Mouse (Mus musculus): ENCODE measurements around the gene Pxmp4. TPM values are rescaled to one million over a fixed set of nuclear protein-coding genes. Genes with fewer than 3 reads are reported as not detected.

Pxmp4 gene
- polyA plus RNA-seq, 1 experiment from 2014 or later = 41.2 TPM

DNA sequence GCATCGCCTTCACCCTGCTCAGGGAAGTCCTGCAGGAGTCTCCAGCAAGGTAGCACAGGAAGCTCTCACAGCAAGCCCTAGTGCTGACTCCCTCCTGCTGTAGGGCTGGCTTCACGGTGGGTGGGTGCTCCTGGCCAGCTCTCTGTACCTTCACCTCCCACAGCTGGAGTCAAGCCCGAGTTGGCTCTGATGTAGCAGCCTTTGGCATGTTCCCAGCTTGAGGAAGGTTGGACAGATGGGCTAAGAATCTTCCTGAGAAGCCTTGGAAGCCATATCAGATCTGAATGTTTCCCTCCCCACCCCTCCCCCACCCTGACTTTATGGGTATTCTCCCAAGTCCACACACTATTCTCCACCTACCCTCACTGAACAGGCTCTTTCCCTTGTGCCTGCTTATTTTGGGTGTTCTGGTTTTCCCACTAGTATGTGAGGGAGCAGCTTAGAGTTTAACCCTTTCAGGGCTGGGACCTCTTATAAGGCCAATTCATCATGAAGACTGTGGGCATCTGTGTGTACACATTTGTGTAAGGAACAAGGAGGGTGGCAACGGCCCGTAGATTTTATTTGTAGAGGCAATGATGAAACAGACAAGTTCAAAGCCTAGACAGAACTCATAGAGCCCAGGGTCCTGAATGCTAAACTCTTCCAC is 46.2 kb downstream of the Pxmp4 start:
- no peaks in the 10 kb centered on the region for H3K27me3 ChIP-seq (replicated peaks; ENCODE audit: control insufficient read depth, insufficient read depth, low read length)
- ATAC-seq = no peak; the same call in 1 of the 2 replicates
- WGBS = 52% methylated on average over 5 of the region's 5 CpGs
- no peaks in the 10 kb centered on the region for H3K9me3 ChIP-seq (ENCODE audit: control insufficient read depth, low read length)
- no peak overlapping the region for H3K27ac ChIP-seq (ENCODE audit: low read length)
- no peak overlapping the region for H3K4me2 ChIP-seq (ENCODE audit: low read depth, low read length)
- no peak overlapping the region for H3K9ac ChIP-seq (ENCODE audit: low read depth, low read length)
- peaks cover 2% of the 10 kb centered on the region; the same call in 1 of the 2 replicates for H3K36me3 ChIP-seq (ENCODE audit: control insufficient read depth, insufficient read depth, low read length)
- no peak overlapping the region for H3K4me3 ChIP-seq (ENCODE audit: low read length)
- H3K4me1 ChIP-seq (ENCODE audit: control insufficient read depth, insufficient read depth, low read length) = peaks cover 7% of the 10 kb centered on the region; the same call in 1 of the 2 replicates

DNA sequence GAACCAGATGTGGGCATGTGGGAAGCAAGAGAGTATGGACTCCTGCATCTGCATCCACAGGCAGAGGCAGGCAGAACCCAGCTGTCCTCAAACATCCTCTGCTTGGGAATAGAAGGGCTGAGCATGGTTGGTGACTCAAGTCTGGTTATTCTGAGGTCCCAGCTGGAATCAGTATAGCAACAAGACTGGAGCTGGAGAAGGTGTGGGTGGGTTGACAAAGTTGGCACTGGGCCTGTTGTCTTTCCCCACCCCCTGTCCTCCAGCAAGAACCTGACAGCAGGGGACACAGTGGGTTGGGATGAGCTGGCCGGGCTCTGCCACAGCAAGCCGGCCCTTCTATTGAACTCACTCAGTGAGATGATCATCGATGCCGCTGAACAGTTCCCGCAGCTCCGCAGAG is 48.3 kb downstream of the Pxmp4 start:
- WGBS = 90% methylated on average over 6 of the region's 6 CpGs

DNA sequence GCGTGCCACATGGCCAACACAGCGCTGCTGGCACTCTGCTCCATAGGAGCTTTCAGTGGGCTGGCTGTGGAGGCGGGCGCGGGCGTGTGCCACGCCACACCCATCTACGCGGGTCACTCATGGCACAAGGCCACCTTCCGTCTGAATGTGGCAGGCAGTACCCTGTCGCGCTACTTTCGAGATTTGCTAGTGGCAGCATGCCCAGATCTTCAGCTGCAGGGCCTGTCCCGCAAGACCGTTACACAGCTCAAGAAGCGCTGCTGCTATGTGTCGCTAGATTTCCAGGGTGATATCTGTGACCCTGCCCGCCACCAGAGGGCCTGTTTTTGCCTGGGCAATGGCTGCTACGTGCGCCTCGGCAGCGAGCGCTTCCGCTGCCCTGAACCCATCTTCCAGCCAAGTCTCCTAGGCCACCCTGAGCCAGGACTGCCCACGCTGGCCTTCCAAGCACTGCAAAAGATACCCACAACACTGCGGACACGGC is 51.0 kb downstream of the Pxmp4 start:
- Histone ChIP-seq H3K27ac (ENCODE audit: low read length) (no peak overlapping the region), H3K36me3 (ENCODE audit: control insufficient read depth, insufficient read depth, low read length) (no peaks in the 10 kb centered on the region), H3K9ac (ENCODE audit: low read depth, low read length) (no peak overlapping the region), H3K27me3 (replicated peaks; ENCODE audit: control insufficient read depth, insufficient read depth, low read length) (peaks cover 11% of the 10 kb centered on the region), H3K4me1 (ENCODE audit: control insufficient read depth, insufficient read depth, low read length) (peaks cover 13% of the 10 kb centered on the region), H3K9me3 (ENCODE audit: control insufficient read depth, low read length) (no peaks in the 10 kb centered on the region), H3K4me2 (ENCODE audit: low read depth, low read length) (peak overlapping the region; percentile 28), H3K4me3 (ENCODE audit: low read length) (peak overlapping the region; percentile 2; the same call in 1 of the 2 replicates)
- 26% methylated on average over 27 of the region's 27 CpGs for WGBS
- ATAC-seq = peak; percentile 35

More for the DNA sequence above, 48.3 kb downstream of the Pxmp4 start:
- Histone ChIP-seq H3K9me3 (ENCODE audit: control insufficient read depth, low read length) (no peaks in the 10 kb centered on the region), H3K9ac (ENCODE audit: low read depth, low read length) (no peak overlapping the region), H3K27ac (ENCODE audit: low read length) (no peak overlapping the region), H3K36me3 (ENCODE audit: control insufficient read depth, insufficient read depth, low read length) (no peaks in the 10 kb centered on the region), H3K27me3 (replicated peaks; ENCODE audit: control insufficient read depth, insufficient read depth, low read length) (peaks cover 6% of the 10 kb centered on the region), H3K4me1 (ENCODE audit: control insufficient read depth, insufficient read depth, low read length) (peaks cover 9% of the 10 kb centered on the region; the same call in 1 of the 2 replicates), H3K4me2 (ENCODE audit: low read depth, low read length) (no peak overlapping the region), H3K4me3 (ENCODE audit: low read length) (no peak overlapping the region)
- no peak for ATAC-seq

DNA sequence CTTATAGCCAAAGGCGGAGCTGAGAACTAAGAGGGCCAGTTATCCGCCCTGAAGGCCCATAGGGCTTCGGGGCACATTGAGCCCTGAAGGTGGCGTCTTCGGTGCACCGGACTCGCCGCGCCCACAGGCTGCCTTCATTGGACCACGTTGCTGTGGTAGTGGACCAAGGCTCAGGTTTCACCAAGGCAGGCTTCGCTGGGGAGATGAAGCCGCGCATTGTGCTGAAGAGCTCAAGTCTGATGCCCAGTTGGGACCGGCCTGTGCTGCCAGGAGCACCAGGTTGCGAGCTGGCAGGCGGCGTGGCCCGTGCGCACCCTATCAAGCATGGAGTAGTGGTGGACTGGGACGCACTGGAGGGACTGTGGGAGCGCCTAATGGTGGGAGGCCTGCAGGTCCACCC is 51.6 kb downstream of the Pxmp4 start:
- peak overlapping the region; percentile 28; the same call in 1 of the 2 replicates for H3K4me2 ChIP-seq (ENCODE audit: low read depth, low read length)
- no peak overlapping the region for H3K4me3 ChIP-seq (ENCODE audit: low read length)
- peak; percentile 22; the same call in 1 of the 2 replicates for ATAC-seq

DNA sequence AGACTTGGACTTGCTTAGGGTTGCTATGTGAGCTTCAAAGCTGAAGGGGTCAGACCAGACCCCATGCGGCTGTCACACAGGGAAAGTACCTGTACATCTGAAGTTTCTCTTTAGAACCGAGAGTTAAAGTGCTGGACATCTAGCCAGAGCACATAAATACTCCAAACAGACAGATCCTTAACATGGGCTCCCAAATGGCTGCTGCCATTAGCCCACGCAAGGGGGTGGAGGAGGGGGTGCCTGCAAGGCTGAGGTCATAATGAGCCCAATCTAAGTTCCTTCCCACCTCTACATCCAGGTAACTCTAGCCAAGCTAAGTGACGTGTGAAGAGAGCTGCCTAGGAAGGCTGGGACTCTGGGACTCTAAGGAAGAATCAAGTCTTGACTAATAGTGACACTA is 52.0 kb downstream of the Pxmp4 start, which contains the start of gene Actl10:
Gene Actl10, plus strand, starts transcription at position 301 of the 400 bp plus-strand sequence.
- H3K4me1 ChIP-seq (ENCODE audit: control insufficient read depth, insufficient read depth, low read length) = peaks cover 13% of the 10 kb centered on the region
- no peak for ATAC-seq
- H3K27me3 ChIP-seq (replicated peaks; ENCODE audit: control insufficient read depth, insufficient read depth, low read length) = peaks cover 11% of the 10 kb centered on the region
- H3K4me2 ChIP-seq (ENCODE audit: low read depth, low read length) = peak within 1 kb of the TSS; percentile 28
- WGBS = 80% methylated on average over 4 of the region's 4 CpGs
- peak within 1 kb of the TSS; percentile 2; the same call in 1 of the 2 replicates for H3K4me3 ChIP-seq (ENCODE audit: low read length)
- no peak within 1 kb of the TSS for H3K27ac ChIP-seq (ENCODE audit: low read length)
- H3K36me3 ChIP-seq (ENCODE audit: control insufficient read depth, insufficient read depth, low read length) = no peaks in the 10 kb centered on the region
- H3K9me3 ChIP-seq (ENCODE audit: control insufficient read depth, low read length) = no peaks in the 10 kb centered on the region
- H3K9ac ChIP-seq (ENCODE audit: low read depth, low read length) = no peak within 1 kb of the TSS

More for the DNA sequence above, 51.6 kb downstream of the Pxmp4 start:
- Histone ChIP-seq H3K27me3 (replicated peaks; ENCODE audit: control insufficient read depth, insufficient read depth, low read length) (peaks cover 11% of the 10 kb centered on the region), H3K9me3 (ENCODE audit: control insufficient read depth, low read length) (no peaks in the 10 kb centered on the region), H3K4me1 (ENCODE audit: control insufficient read depth, insufficient read depth, low read length) (peaks cover 13% of the 10 kb centered on the region), H3K36me3 (ENCODE audit: control insufficient read depth, insufficient read depth, low read length) (no peaks in the 10 kb centered on the region), H3K27ac (ENCODE audit: low read length) (no peak overlapping the region), H3K9ac (ENCODE audit: low read depth, low read length) (no peak overlapping the region)
- WGBS = 35% methylated on average over 21 of the region's 21 CpGs

DNA sequence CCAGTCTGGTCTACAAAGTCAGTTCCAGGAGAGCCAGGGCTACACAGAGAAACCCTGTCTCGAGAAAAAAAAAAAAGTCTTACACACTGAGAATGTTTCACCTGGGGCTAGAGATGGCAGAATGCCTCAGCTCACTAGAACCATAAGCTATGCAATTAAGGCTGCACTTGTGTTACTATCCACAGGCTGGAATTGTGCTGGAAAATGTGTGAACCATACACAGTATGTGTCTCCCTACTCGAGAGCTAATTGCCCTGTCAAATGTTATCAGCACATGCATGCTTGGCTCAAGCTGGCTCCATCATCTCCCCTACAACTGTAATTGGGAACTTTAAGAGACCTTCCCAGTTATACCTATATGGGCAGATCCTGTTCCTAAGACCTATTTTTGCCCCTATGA is 52.6 kb downstream of the Pxmp4 start:
- Histone ChIP-seq H3K4me1 (ENCODE audit: control insufficient read depth, insufficient read depth, low read length) (peaks cover 13% of the 10 kb centered on the region), H3K27me3 (replicated peaks; ENCODE audit: control insufficient read depth, insufficient read depth, low read length) (peaks cover 11% of the 10 kb centered on the region), H3K27ac (ENCODE audit: low read length) (no peak overlapping the region), H3K4me3 (ENCODE audit: low read length) (no peak overlapping the region), H3K9me3 (ENCODE audit: control insufficient read depth, low read length) (no peaks in the 10 kb centered on the region), H3K4me2 (ENCODE audit: low read depth, low read length) (no peak overlapping the region), H3K36me3 (ENCODE audit: control insufficient read depth, insufficient read depth, low read length) (no peaks in the 10 kb centered on the region), H3K9ac (ENCODE audit: low read depth, low read length) (no peak overlapping the region)
- no peak for ATAC-seq
- WGBS = 68% methylated on average over 2 of the region's 2 CpGs

DNA sequence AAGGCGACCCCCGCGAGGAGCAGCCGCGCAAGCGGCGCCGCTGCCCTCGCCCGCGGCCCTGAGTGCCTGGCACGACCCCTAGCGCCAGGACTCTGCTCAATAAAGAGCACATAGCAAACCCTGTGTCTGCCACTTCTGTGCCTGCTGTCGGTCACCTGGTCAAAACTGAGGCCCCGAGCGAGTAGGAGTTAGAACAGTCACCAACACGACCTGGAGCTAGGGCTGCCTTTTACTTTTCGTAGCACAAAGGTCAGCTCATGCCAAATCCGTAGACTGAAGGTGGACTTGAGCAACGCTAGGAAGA is 53.7 kb downstream of the Pxmp4 start:
- Histone ChIP-seq H3K27me3 (replicated peaks; ENCODE audit: control insufficient read depth, insufficient read depth, low read length) (peaks cover 11% of the 10 kb centered on the region), H3K4me1 (ENCODE audit: control insufficient read depth, insufficient read depth, low read length) (peaks cover 13% of the 10 kb centered on the region), H3K36me3 (ENCODE audit: control insufficient read depth, insufficient read depth, low read length) (no peaks in the 10 kb centered on the region), H3K4me2 (ENCODE audit: low read depth, low read length) (peak overlapping the region; percentile 98), H3K9me3 (ENCODE audit: control insufficient read depth, low read length) (no peaks in the 10 kb centered on the region), H3K27ac (ENCODE audit: low read length) (no peak overlapping the region), H3K4me3 (ENCODE audit: low read length) (peak overlapping the region; percentile 49), H3K9ac (ENCODE audit: low read depth, low read length) (peak overlapping the region; percentile 61; the same call in 1 of the 2 replicates)
- 16% methylated on average over 20 of the region's 20 CpGs for WGBS
- no peak for ATAC-seq

DNA sequence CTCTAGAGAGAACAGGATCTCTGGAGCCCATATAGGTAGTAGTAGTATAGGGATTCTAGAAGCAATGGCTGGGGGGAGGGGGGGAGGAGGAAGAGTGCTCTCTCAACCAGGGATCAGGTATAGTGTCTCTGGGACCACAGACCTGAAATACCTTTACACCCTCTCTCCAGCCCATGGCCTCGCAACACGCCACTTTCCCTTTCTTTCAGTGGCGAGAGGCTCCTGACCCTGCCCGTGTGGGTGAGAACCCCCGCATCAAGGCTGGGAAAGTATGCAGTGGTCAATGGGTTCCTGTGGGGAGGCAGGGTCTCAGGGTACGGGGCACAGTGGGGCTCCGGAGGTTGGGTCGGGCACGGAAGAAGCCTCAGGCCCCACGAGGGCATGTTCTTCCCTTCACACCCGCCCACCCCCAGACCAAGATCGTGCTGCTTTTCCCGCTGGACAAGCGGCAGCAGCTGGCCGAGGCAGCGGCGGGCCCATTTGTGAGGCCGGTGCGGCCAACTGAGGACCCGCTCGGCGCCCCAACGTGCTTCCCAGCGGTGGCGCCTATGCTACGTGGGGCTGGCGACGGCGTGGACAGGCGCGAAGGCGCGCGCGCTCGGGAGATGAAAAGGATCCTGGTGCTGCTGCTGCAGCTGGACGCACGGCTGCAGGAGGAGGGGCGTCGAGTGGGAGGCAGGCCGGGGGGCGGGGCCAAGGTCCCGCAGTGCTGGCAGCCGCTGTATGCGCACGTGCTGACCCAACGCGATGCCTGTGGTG is 54.2 kb downstream of the Pxmp4 start:
- Histone ChIP-seq H3K27ac (ENCODE audit: low read length) (no peak overlapping the region), H3K36me3 (ENCODE audit: control insufficient read depth, insufficient read depth, low read length) (no peaks in the 10 kb centered on the region), H3K4me3 (ENCODE audit: low read length) (peak overlapping the region; percentile 49), H3K4me1 (ENCODE audit: control insufficient read depth, insufficient read depth, low read length) (peaks cover 13% of the 10 kb centered on the region), H3K9me3 (ENCODE audit: control insufficient read depth, low read length) (no peaks in the 10 kb centered on the region), H3K27me3 (replicated peaks; ENCODE audit: control insufficient read depth, insufficient read depth, low read length) (peaks cover 11% of the 10 kb centered on the region), H3K9ac (ENCODE audit: low read depth, low read length) (peak overlapping the region; percentile 61), H3K4me2 (ENCODE audit: low read depth, low read length) (peak overlapping the region; percentile 98)
- 4% methylated on average over 47 of the region's 48 CpGs for WGBS
- ATAC-seq = peak; percentile 81

DNA sequence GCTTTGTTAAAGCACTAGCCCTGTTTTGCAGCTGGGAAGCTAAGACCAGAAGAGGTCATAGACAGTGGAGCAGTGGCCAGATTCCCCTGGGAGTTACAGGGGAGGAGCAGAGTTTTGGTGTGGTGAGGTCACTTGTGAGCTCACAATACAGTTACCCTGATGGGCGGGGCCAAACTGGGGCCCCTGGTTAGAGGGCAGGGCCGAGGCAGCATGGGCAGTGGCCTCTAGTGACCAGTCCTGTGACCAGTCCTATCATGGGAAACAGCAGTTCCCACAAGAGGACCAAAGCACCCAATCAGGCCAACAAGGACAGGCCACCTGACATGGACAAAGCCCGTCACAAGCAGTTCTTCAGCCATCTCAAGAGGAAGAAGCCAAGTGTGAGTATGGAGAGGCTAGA is 54.8 kb downstream of the Pxmp4 start:
- Histone ChIP-seq H3K4me1 (ENCODE audit: control insufficient read depth, insufficient read depth, low read length) (peaks cover 13% of the 10 kb centered on the region), H3K9ac (ENCODE audit: low read depth, low read length) (no peak overlapping the region), H3K4me2 (ENCODE audit: low read depth, low read length) (no peak overlapping the region; the same call in 1 of the 2 replicates), H3K4me3 (ENCODE audit: low read length) (no peak overlapping the region), H3K27me3 (replicated peaks; ENCODE audit: control insufficient read depth, insufficient read depth, low read length) (peaks cover 11% of the 10 kb centered on the region), H3K36me3 (ENCODE audit: control insufficient read depth, insufficient read depth, low read length) (no peaks in the 10 kb centered on the region), H3K27ac (ENCODE audit: low read length) (no peak overlapping the region), H3K9me3 (ENCODE audit: control insufficient read depth, low read length) (no peaks in the 10 kb centered on the region)
- no peak for ATAC-seq
- 54% methylated on average over 3 of the region's 3 CpGs for WGBS
